Mouse (Mus musculus) bone marrow, adult 2 months (tissue): Measurements from ENCODE around the gene Fbxl20. TPM values are rescaled to one million over a fixed set of nuclear protein-coding genes. Genes with fewer than 3 reads are reported as not detected.
A peak's percentile ranks its signal among the peaks of the same experiment; 100 is the strongest.

Source experiments
- H3K27ac ChIP-seq: fragments of 200-500 bp; 2 replicates; pipeline ENCODE4 v1.5.1; 2012; ENCODE audit warnings: low read depth, mild to moderate bottlenecking, control low read depth, inconsistent platforms, low read length; ENCODE audit not compliant: control insufficient read depth, poor library complexity, insufficient read depth
- H3K4me1 ChIP-seq: fragments of 200-500 bp; 2 replicates; pipeline ENCODE4 v1.6.1; 2011; ENCODE audit warnings: low read length; ENCODE audit not compliant: control insufficient read depth, insufficient read depth
- H3K4me3 ChIP-seq: fragments of 200-500 bp; replicated peaks from 2 replicates; pipeline ENCODE3; 2011; ENCODE audit warnings: mild to moderate bottlenecking, low read depth, low read length, control low read depth; ENCODE audit not compliant: control insufficient read depth
- CTCF ChIP-seq: fragments of 200-500 bp; IDR thresholded peaks from 2 replicates; pipeline ENCODE4 v1.5.1; 2011; ENCODE audit warnings: low read length, control low read depth; ENCODE audit not compliant: control insufficient read depth, insufficient read depth
- POLR2A ChIP-seq: fragments of 200-500 bp; IDR thresholded peaks from 2 replicates; pipeline ENCODE4 v1.6.1; 2011; ENCODE audit warnings: low read depth, mild to moderate bottlenecking, control low read depth, low read length, borderline replicate concordance; ENCODE audit not compliant: control insufficient read depth
- WGBS: fragments of 180-500 bp; shearing (Covaris S2); methylation state at CpG from one replicate; pipeline ENCODE4 v1.1.7; 2018; 5-methylcytosine and 5-hydroxymethylcytosine counted together
- polyA plus RNA-seq: library from polyadenylated mRNA; stranded (reverse); fragments of >200 nt; gene quantifications from 2 replicates; pipeline ENCODE4 v1.2.4, GENCODE M21; 2011; ENCODE audit warnings: low replicate concordance; ENCODE audit not compliant: missing spikeins, insufficient read depth, insufficient read length

Fbxl20 gene
- polyA plus RNA-seq, 1 experiment: 10.1 TPM

GRCm38 (mm10) chr11:98050520-98050815 is 99.7 kb downstream of the Fbxl20 start:
- Histone ChIP-seq H3K4me3 (no peak overlapping the region), H3K27ac (peak overlapping the region; percentile 14; the same call in 1 of the 2 replicates), H3K4me1 (peaks cover 3% of the 10 kb centered on the region)
- TF ChIP-seq POLR2A (no peak), CTCF (no peak)
- WGBS: 76% methylated on average over 2 of the region's 2 CpGs

DNA sequence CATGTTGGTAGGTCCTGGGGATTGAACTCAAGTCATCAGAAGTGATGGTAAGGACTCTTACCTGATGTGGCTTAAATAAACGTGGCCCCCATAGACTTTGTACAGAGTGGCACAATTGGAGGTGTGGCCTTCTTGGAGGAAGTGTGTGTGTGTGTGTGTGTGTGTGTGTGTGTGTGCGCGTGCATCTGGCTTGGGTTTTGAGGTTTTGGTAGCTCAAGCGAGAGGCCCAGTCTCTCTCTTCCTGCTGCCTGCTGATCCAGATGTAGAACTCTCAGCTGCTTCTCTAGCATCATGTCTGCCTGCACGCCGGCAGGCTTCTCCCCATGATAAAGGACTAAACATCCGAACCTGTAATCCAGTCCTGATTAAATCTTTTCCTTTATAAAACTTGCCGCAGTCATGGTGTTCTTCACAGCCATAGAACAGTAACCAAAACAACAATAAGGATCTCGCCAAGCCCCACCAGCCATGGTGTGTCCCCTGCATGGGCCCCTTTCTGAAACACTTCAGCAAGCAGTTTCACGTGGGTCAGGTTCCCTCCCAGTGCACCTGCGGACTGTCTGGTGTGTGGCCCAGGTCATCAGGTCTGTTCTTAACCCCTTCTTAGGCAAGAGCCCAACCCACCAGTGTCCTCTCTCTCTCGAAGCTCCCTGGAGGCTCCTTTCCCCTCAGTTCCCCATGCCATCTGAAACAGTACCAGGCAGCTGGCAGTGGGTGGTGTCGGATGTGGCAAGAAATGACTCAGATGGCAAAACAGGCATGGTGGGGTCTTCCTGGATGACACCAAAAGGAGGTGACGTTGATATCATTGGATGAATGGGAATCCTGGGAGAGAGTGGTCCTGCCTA is 100.3 kb downstream of the Fbxl20 start:
- 11% methylated on average over 14 of the region's 14 CpGs for WGBS
- H3K27ac ChIP-seq: peak overlapping the region; percentile 14; the same call in 1 of the 2 replicates
- TF ChIP-seq CTCF: no peak
- no peak for TF ChIP-seq POLR2A
- H3K4me3 ChIP-seq: no peak overlapping the region
- peaks cover 3% of the 10 kb centered on the region for H3K4me1 ChIP-seq

- 62% methylated on average over 4 of the region's 4 CpGs for WGBS
- TF ChIP-seq POLR2A (no peak), CTCF (no peak)
- no peak overlapping the region for H3K4me3 ChIP-seq
- H3K4me1 ChIP-seq: peaks cover 3% of the 10 kb centered on the region
- H3K27ac ChIP-seq: no peak overlapping the region
Observed at GRCm38 (mm10) chr11:98047745-98048144, 102.5 kb downstream of the Fbxl20 start.

GRCm38 (mm10) chr11:98046466-98046865 is 103.7 kb downstream of the Fbxl20 start:
- Histone ChIP-seq H3K4me1 (peaks cover 6% of the 10 kb centered on the region), H3K4me3 (no peak overlapping the region), H3K27ac (no peak overlapping the region)
- 56% methylated on average over 1 of the region's 1 CpGs for WGBS
- TF ChIP-seq POLR2A: no peak
- TF ChIP-seq CTCF: no peak

DNA sequence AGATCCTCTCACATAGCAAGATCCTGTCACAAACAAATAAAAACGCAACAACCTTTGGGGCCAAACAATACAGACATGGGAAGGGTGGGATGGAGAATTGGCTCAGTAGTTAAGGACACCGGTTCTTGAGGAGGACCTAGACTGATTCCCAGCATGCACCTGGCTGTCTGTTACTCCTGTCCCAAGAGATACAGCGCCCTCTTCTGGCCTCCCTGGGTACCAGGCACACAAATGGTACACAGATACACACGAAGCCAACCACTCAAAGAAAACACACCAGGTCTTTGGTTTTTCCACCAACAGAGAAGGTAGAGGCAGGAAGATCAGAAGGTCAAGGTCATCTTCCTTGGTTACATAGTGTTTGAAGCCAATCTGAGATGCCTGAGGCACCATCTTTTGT is 104.6 kb downstream of the Fbxl20 start:
- TF ChIP-seq POLR2A (no peak), CTCF (peak; percentile 39; the same call in 1 of the 2 replicates)
- no peak overlapping the region for H3K4me3 ChIP-seq
- H3K4me1 ChIP-seq: peaks cover 6% of the 10 kb centered on the region
- H3K27ac ChIP-seq: no peak overlapping the region
- 63% methylated on average over 4 of the region's 4 CpGs for WGBS

GRCm38 (mm10) chr11:98044074-98044473 is 106.1 kb downstream of the Fbxl20 start:
- Histone ChIP-seq H3K4me3 (no peak overlapping the region), H3K27ac (no peak overlapping the region), H3K4me1 (peaks cover 3% of the 10 kb centered on the region)
- WGBS: 68% methylated on average over 5 of the region's 5 CpGs
- no peak for TF ChIP-seq CTCF
- no peak for TF ChIP-seq POLR2A

GRCm38 (mm10) chr11:98042741-98043140 is 107.5 kb downstream of the Fbxl20 start:
- 60% methylated on average over 6 of the region's 6 CpGs for WGBS
- H3K4me1 ChIP-seq: peaks cover 3% of the 10 kb centered on the region
- no peak overlapping the region for H3K4me3 ChIP-seq
- TF ChIP-seq POLR2A (no peak), CTCF (no peak)
- no peak overlapping the region for H3K27ac ChIP-seq

DNA sequence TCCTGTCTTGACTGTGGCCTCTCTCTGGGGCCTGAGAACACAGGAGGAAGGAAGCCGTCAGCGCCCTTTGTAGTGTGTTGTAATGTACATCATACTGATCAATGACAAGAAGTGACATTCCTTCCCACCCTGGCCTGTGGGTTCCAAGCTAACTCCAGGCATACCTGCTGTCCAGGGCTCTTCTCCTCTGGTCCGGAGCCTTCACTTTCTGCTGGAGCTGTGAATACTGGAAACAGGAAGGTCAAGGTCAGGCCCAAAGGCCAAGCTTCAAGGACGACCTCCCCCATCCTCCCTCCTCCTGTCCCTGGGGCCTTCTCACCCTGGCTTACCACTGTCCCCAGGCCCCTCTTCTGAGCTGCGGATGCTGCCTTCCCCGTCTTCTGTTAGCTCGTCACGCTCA is 109.2 kb downstream of the Fbxl20 start:
- H3K4me3 ChIP-seq: no peak overlapping the region
- H3K27ac ChIP-seq: no peak overlapping the region
- peaks cover 3% of the 10 kb centered on the region for H3K4me1 ChIP-seq
- 77% methylated on average over 8 of the region's 8 CpGs for WGBS
- TF ChIP-seq POLR2A (no peak), CTCF (no peak)
